8 mouse cellular contexts compared by ENCODE assay signal in the genomic region with DNA sequence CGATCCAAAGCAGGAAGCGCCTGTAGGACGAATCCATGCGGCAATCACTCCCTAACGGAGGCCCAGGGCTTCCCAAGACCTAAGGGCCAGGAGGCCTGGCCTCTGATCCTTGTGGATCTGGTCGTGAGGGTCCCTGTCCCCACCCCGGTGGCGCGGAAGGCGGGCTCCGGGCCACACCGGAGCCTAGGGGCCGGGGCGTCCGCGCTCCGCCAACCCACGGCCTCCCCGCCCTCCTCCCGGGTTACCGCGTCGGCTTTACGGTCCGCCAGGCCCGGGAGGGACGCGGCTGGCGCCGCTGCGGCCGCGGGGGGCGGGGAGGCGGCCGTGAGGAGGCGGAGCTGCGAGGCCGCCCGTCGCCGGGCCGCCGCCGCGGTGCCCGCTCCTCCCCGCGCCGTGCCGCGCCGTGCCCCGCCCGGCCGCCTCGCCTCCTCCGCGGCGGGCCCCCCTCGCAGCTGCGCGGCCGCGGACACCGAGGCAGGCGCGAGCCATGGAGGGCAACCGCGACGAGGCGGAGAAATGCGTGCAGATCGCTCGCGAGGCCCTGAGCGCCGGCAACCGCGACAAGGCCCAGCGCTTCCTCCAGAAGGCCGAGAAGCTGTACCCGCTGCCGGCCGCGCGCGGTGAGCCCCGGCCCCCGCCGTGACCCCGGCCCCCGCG. TPM values are rescaled to one million over a fixed set of nuclear protein-coding genes. Genes with fewer than 3 reads are reported as not detected.
A peak's percentile ranks its signal among the peaks of the same experiment; 100 is the strongest.
DNase-seq lines count a peak whose midpoint lies in the region; ATAC-seq and TF ChIP-seq lines count a peak whose summit lies in the region.

TSS of gene Dnajb14 (plus strand) at position 239 of the 657 bp plus-strand sequence.

- peaks cover 21% of the 10 kb centered on the region for H3K4me1 ChIP-seq in G1E (ENCODE audit: insufficient read depth, low read depth, low read length)
- H3K4me1 ChIP-seq in forebrain, postnatal 0 days (ENCODE audit: insufficient read depth) = peaks cover 5% of the 10 kb centered on the region
- H3K4me1 ChIP-seq in lung, embryonic 16.5 days (replicated peaks; ENCODE audit: control insufficient read depth, insufficient read depth, low read length) = peaks cover 9% of the 10 kb centered on the region; the same call in 1 of the 2 replicates
- H3K4me1 ChIP-seq in thymus, adult 2 months (replicated peaks; ENCODE audit: control insufficient read depth, insufficient read depth, low read length) = peaks cover 6% of the 10 kb centered on the region; the same call in 1 of the 2 replicates

- intact Hi-C loops in heart, postnatal 36 days (cut with DNase I) = loop anchor here (1.0 to 5.0 kb wide), 4 partner anchors 51 to 575 kb away; partner anchors contain the start of genes 1110002E22Rik, Adh5, Gm5105 and Lamtor3

- peak within 1 kb of the TSS; percentile 84 for H3K9ac ChIP-seq in forebrain, postnatal 0 days
- peak within 1 kb of the TSS; percentile 98 for H3K9ac ChIP-seq in lung, embryonic 16.5 days (ENCODE audit: low read length)

- WGBS in forebrain, postnatal 0 days = under 1% methylated on average over 66 of the region's 94 CpGs
- under 1% methylated on average over 57 of the region's 94 CpGs for WGBS in lung, embryonic 16.5 days
- WGBS in thymus, adult 2 months = under 1% methylated on average over 90 of the region's 94 CpGs

- no peak for TF ChIP-seq CTCF in G1E (IDR thresholded peaks at IDR 0.05; ENCODE audit: low read depth, low read length)
- TF ChIP-seq CTCF in forebrain, postnatal 0 days (IDR thresholded peaks at IDR 0.05; ENCODE audit: low read depth) = no peak
- TF ChIP-seq CTCF in thymus, adult 2 months (IDR thresholded peaks at IDR 0.05; ENCODE audit: borderline replicate concordance, control insufficient read depth, extremely low read depth, insufficient read depth, low read length, poor library complexity) = no peak

- H3K27ac ChIP-seq in forebrain, postnatal 0 days (ENCODE audit: low read depth, low read length) = peak within 1 kb of the TSS; percentile 90
- H3K27ac ChIP-seq in lung, embryonic 16.5 days (ENCODE audit: low read length) = peak within 1 kb of the TSS; percentile 100
- peak within 1 kb of the TSS; percentile 58; the same call in 1 of the 2 replicates for H3K27ac ChIP-seq in thymus, adult 2 months (ENCODE audit: control insufficient read depth, insufficient read depth, low read length)

- peak within 1 kb of the TSS; percentile 79 for H3K4me3 ChIP-seq in G1E (ENCODE audit: low read depth, low read length)
- H3K4me3 ChIP-seq in forebrain, postnatal 0 days (ENCODE audit: low read depth, low read length) = peak within 1 kb of the TSS; percentile 70
- peak within 1 kb of the TSS; percentile 90 for H3K4me3 ChIP-seq in lung, embryonic 16.5 days (ENCODE audit: low read length)
- peak within 1 kb of the TSS; percentile 73 for H3K4me3 ChIP-seq in thymus, adult 2 months (ENCODE audit: control insufficient read depth, insufficient read depth, low read length)

- H3K36me3 ChIP-seq in G1E (replicated peaks) = peaks cover 35% of the 10 kb centered on the region
- H3K36me3 ChIP-seq in forebrain, postnatal 0 days (ENCODE audit: insufficient read depth) = no peaks in the 10 kb centered on the region
- 0 out of 2 replicates have a peak, but pooled peaks cover 3% of the 10 kb centered on the region for H3K36me3 ChIP-seq in lung, embryonic 16.5 days (ENCODE audit: control insufficient read depth, insufficient read depth, low read length)
- H3K36me3 ChIP-seq in thymus, adult 2 months (ENCODE audit: control insufficient read depth, insufficient read depth, low read length) = no peaks in the 10 kb centered on the region

- H3K9me3 ChIP-seq in G1E (replicated peaks) = no peaks in the 10 kb centered on the region
- no peaks in the 10 kb centered on the region for H3K9me3 ChIP-seq in forebrain, postnatal 0 days (ENCODE audit: low read length)
- no peaks in the 10 kb centered on the region for H3K9me3 ChIP-seq in lung, embryonic 16.5 days (ENCODE audit: control insufficient read depth, low read length)

- DNase-seq in G1E (ENCODE audit: low spot score) = peak; percentile 56
- DNase-seq in cerebellum, adult 18-20 months = peak; percentile 65 to 84
- peak; percentile 62 for DNase-seq in forebrain, postnatal 0 days
- DNase-seq in heart, postnatal 36 days = peak; percentile 69 to 80
- DNase-seq in layer of hippocampus, adult 9-11 months = peak; percentile 58
- DNase-seq in ovary, adult 18-20 months (ENCODE audit: low spot score) = peak; percentile 53
- peak; percentile 41 for DNase-seq in thymus, adult 2 months

- no peak for ATAC-seq in G1E (ENCODE audit: extremely low read depth, insufficient number of reproducible peaks, low FRiP score, poor library complexity, severe bottlenecking)
- peak; percentile 4; the same call in 1 of the 2 replicates for ATAC-seq in forebrain, postnatal 0 days
- peak; percentile 34 for ATAC-seq in lung, embryonic 16.5 days (ENCODE audit: low read depth)

- H3K27me3 ChIP-seq in G1E (ENCODE audit: insufficient read depth, low read length) = no peaks in the 10 kb centered on the region
- H3K27me3 ChIP-seq in forebrain, postnatal 0 days (ENCODE audit: insufficient read depth, low read length) = no peaks in the 10 kb centered on the region
- H3K27me3 ChIP-seq in lung, embryonic 16.5 days (ENCODE audit: control insufficient read depth, insufficient read depth, low read depth, low read length) = no peaks in the 10 kb centered on the region
- H3K27me3 ChIP-seq in thymus, adult 2 months (ENCODE audit: control insufficient read depth, insufficient read depth, low read length) = no peaks in the 10 kb centered on the region

- no peak for TF ChIP-seq POLR2A in thymus, adult 2 months (IDR thresholded peaks at IDR 0.05; ENCODE audit: control insufficient read depth, extremely low read depth, insufficient read depth, low read length, poor library complexity)

- H3K4me2 ChIP-seq in forebrain, postnatal 0 days (ENCODE audit: low read depth) = peak within 1 kb of the TSS; percentile 84
- peak within 1 kb of the TSS; percentile 82 for H3K4me2 ChIP-seq in lung, embryonic 16.5 days (ENCODE audit: low read depth, low read length)

RNA-seq across cellular contexts. Expression of gene Dnajb14, which starts in this region (rescaled TPM):
- total RNA-seq in G1E (2014; fragmentation: Nextera tagmentation) (23.8 and 27.8 TPM in 2 replicates), G1E (2017) (13.0 and 14.4 TPM in 2 replicates)
- polyA plus RNA-seq in G1E (2012) = 2.0 and 2.4 TPM in 2 replicates
- total RNA-seq in forebrain, postnatal 0 days (2014; rRNA removed) = 16.5 and 19.2 TPM in 2 replicates
- 6.5 and 14.9 TPM in 2 replicates for polyA plus RNA-seq in forebrain, postnatal 0 days (2015; fragmentation: Nextera tagmentation; extraction: Ambion mirVana)
- total RNA-seq in heart, postnatal 36 days (2021) = 1 to 10 TPM; 8.4 to 8.8 TPM
- polyA plus RNA-seq in lung, embryonic 16.5 days (2015; fragmentation: Nextera tagmentation; extraction: Ambion mirVana) = 7.4 and 9.2 TPM in 2 replicates
- polyA plus RNA-seq in thymus, adult 2 months (2012; rRNA removed) = 2.8 and 2.9 TPM in 2 replicates
